Mouse (Mus musculus) ES-Bruce4 (cell line): ENCODE data around the gene Olfr646. TPM values are rescaled to one million over a fixed set of nuclear protein-coding genes. Genes with fewer than 3 reads are reported as not detected.

ENCODE experiments used
- H3K27ac ChIP-seq: 2 replicates; pipeline ENCODE4 v1.5.1; 2012; ENCODE audit warnings: low read length, inconsistent platforms; ENCODE audit not compliant: insufficient read depth
- H3K27me3 ChIP-seq: 2 replicates; pipeline ENCODE4 v1.6.1; 2012; ENCODE audit warnings: mild to moderate bottlenecking, low read length, inconsistent platforms; ENCODE audit not compliant: control insufficient read depth, poor library complexity, insufficient read depth, severe bottlenecking
- H3K36me3 ChIP-seq: 2 replicates; pipeline ENCODE4 v1.6.1; 2012; ENCODE audit warnings: inconsistent platforms, mild to moderate bottlenecking, low read length, moderate library complexity; ENCODE audit not compliant: control insufficient read depth, poor library complexity, insufficient read depth, severe bottlenecking
- H3K4me1 ChIP-seq: one replicate; pipeline ENCODE4 v1.8.1; 2011; ENCODE audit warnings: low read length; ENCODE audit not compliant: control insufficient read depth, insufficient read depth
- H3K4me3 ChIP-seq: 2 replicates; pipeline ENCODE4 v1.5.1; 2011; ENCODE audit warnings: low read depth, mild to moderate bottlenecking, low read length
- H3K9ac ChIP-seq: 2 replicates; pipeline ENCODE4 v1.6.1; 2012; ENCODE audit warnings: low read depth, mild to moderate bottlenecking, inconsistent platforms; ENCODE audit not compliant: poor library complexity, severe bottlenecking
- H3K9me3 ChIP-seq: replicated peaks from 2 replicates; pipeline ENCODE4 v1.6.1; 2012; ENCODE audit warnings: mild to moderate bottlenecking, low read length, inconsistent platforms; ENCODE audit not compliant: control insufficient read depth, poor library complexity, insufficient read depth, severe bottlenecking
- CTCF ChIP-seq: IDR thresholded peaks from one replicate; pipeline ENCODE4 v1.8.1; 2011; ENCODE audit warnings: low read depth, low read length
- EP300 ChIP-seq: IDR thresholded peaks from 2 replicates; pipeline ENCODE4 v1.6.1; 2011; ENCODE audit warnings: low read depth, low read length; ENCODE audit not compliant: insufficient read depth
- POLR2A ChIP-seq: IDR thresholded peaks from one replicate; pipeline ENCODE4 v1.8.1; 2011; ENCODE audit warnings: low read length; ENCODE audit not compliant: insufficient read depth
- polyA plus RNA-seq: library from polyadenylated mRNA; stranded (reverse); fragments of >200 nt; gene quantifications from 2 replicates; pipeline ENCODE4 v1.2.4, GENCODE M21; 2011; ENCODE audit warnings: low read depth; ENCODE audit not compliant: missing spikeins, insufficient read depth, insufficient read length

Olfr646 gene
- not detected in 2 replicates for polyA plus RNA-seq

DNA sequence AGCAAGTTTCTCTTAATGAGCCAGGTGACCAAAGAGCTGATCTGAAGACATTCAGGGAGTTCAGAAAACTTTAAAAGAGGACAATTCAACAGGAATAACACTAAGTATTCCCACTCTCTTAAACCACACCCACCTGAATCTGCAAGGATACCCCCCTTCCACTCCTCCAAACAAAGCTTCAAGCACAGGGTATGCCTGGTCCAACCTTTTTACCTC is at the start of gene Olfr646:
Gene Olfr646 (plus strand): TSS at position 117 of the 216 bp plus-strand sequence.
- Histone ChIP-seq H3K27ac (no peak within 1 kb of the TSS), H3K4me1 (no peaks in the 10 kb centered on the region), H3K36me3 (no peaks in the 10 kb centered on the region), H3K9ac (no peak within 1 kb of the TSS), H3K9me3 (no peaks in the 10 kb centered on the region), H3K4me3 (no peak within 1 kb of the TSS), H3K27me3 (no peaks in the 10 kb centered on the region)
- TF ChIP-seq POLR2A (no peak), CTCF (no peak), EP300 (no peak)

DNA sequence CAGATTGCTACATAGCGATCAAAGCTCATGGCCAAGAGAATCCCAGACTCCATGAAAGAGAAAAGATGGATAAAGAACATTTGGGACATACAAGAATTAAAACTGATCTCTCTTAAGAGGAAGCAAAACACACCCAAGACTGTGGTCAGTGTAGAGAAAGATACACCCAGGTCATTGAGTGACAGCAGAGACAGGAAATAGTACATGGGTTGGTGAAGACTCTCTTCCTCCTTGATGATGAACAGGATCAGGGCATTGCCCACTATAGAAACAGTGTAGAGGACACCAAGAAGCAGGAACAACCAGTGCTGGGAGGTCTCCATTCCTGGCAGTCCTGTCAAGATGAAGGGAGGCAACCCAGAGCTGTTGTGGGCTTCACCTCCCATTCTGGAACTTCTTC is 45.5 kb upstream of the Olfr646 start:
- Histone ChIP-seq H3K36me3 (no peaks in the 10 kb centered on the region), H3K4me3 (no peak overlapping the region), H3K27ac (no peak overlapping the region), H3K4me1 (no peaks in the 10 kb centered on the region), H3K9me3 (no peaks in the 10 kb centered on the region), H3K9ac (no peak overlapping the region), H3K27me3 (no peaks in the 10 kb centered on the region)
- no peak for TF ChIP-seq EP300
- TF ChIP-seq POLR2A, result no peak
- no peak for TF ChIP-seq CTCF

DNA sequence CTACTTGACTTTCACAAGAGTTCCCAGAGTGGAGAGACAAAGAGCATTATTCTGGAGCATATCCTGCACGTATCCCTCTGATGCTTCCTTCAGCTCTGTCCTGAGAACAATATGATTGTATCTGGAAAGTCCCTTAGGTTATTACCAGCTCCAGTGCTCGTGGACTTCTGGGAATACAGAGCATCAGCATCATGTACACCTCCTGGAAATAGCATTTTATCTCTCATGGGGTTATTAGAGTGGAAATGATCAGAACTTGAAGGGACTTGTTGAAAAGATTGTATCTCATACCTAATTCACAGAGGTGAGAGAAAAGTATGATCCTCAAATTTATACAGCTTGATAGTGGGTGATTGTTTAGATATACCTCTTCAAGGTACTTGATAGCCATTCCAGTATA is 43.3 kb upstream of the Olfr646 start, which contains the start of gene 4930516K23Rik:
Gene 4930516K23Rik (minus strand): TSS at position 101 of the 400 bp plus-strand sequence.
- no peaks in the 10 kb centered on the region for H3K4me1 ChIP-seq
- no peak within 1 kb of the TSS for H3K27ac ChIP-seq
- H3K4me3 ChIP-seq, result no peak within 1 kb of the TSS
- no peaks in the 10 kb centered on the region for H3K9me3 ChIP-seq
- H3K27me3 ChIP-seq, result no peaks in the 10 kb centered on the region
- TF ChIP-seq CTCF, result no peak
- H3K36me3 ChIP-seq, result no peaks in the 10 kb centered on the region
- no peak within 1 kb of the TSS for H3K9ac ChIP-seq

DNA sequence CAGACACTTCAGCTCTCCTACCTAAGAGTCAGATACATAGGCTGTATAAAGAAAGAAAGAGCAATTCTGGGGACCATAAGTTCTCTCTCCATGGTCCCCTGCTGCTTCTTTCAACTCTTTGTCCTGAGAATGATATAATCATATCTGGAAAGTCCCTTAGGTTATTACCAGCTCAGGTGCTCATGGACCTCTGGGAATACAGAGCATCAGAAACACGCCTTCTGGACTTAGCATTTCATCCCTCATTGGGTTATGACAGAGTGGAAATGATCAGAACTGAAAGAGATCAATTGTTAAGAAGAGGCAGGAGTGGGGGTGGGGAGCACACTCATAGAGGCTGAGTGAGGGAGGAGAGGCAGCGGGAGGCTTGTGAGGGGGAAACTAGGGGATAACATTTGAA is 32.9 kb upstream of the Olfr646 start, which contains the start of gene Olfr644:
Gene Olfr644 (minus strand): TSS at position 101 of the 400 bp plus-strand sequence.
- no peak within 1 kb of the TSS for H3K27ac ChIP-seq
- H3K9me3 ChIP-seq, result no peaks in the 10 kb centered on the region
- H3K36me3 ChIP-seq, result no peaks in the 10 kb centered on the region
- H3K4me3 ChIP-seq, result no peak within 1 kb of the TSS
- H3K27me3 ChIP-seq, result no peaks in the 10 kb centered on the region
- no peaks in the 10 kb centered on the region for H3K4me1 ChIP-seq
- H3K9ac ChIP-seq, result no peak within 1 kb of the TSS
- TF ChIP-seq CTCF, result no peak
- TF ChIP-seq EP300, result no peak
- no peak for TF ChIP-seq POLR2A

DNA sequence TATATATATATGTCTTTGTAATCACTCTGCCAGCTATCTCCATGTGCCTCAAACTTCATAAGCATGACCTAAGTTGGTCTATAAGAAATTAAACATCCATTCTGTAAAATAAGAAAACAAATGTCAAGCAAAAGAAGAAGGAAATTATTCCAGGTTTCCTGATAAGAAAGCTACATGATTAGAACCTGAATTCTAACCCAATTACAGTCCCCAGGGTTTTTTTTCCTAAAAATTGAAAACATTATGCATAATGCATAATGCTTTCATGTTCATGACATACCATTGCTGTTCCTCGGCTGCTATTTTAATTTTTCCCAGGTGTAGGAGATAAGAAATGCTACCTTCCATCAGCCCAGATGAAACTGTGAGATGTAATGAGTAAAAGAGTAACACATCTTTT is 19.3 kb upstream of the Olfr646 start, which contains the start of gene Olfr645:
Gene Olfr645 (minus strand): TSS at position 101 of the 400 bp plus-strand sequence.
- Histone ChIP-seq H3K4me1 (no peaks in the 10 kb centered on the region), H3K9ac (no peak within 1 kb of the TSS), H3K27me3 (no peaks in the 10 kb centered on the region), H3K9me3 (no peaks in the 10 kb centered on the region), H3K36me3 (no peaks in the 10 kb centered on the region), H3K4me3 (no peak within 1 kb of the TSS), H3K27ac (no peak within 1 kb of the TSS)
- TF ChIP-seq POLR2A, result no peak

DNA sequence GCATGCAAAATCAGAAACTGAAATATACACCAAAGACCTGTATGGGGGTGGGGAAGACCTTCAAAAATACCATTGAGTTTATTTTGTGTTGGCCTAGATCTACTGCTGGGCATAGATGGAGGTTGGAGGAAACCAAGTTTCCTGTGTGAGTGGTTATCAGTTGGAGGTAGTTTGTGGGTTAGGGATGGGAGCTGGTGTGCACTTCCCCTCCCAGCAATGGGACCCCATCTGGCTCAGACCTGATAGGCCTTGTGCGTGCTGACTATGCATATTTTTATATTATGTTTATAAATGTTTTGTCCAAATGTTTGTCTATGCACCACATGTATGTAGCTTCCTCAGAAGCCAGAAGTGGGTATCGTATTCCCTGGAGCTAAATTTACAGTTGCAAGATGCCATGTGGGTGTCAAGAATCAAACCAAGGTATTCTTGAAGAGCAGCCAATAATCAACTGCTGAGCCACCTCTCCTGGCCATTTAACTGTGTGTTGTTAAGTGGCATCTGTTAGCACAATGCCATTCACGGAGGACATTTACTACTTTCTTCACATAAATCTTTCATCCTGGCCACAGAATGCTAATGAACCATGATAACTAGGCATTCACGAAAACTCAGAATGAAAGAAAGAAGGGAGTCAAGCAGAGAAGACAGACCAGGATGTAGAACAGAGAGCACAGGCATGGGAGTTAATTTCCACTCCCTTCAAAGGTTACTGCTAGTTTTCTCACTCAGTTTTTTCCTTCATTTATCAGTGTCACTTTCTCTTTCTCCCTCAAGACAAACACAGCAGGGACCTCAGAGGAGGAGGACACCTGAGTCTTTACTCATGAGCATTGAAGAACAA is 538 bp upstream of the Olfr646 start:
- no peak overlapping the region for H3K4me3 ChIP-seq
- no peaks in the 10 kb centered on the region for H3K27me3 ChIP-seq
- no peaks in the 10 kb centered on the region for H3K36me3 ChIP-seq
- H3K9ac ChIP-seq, result no peak overlapping the region
- no peaks in the 10 kb centered on the region for H3K9me3 ChIP-seq
- no peaks in the 10 kb centered on the region for H3K4me1 ChIP-seq
- TF ChIP-seq POLR2A (no peak), EP300 (no peak), CTCF (no peak)
- no peak overlapping the region for H3K27ac ChIP-seq
